Mouse (Mus musculus) CH12.LX (cell line): ENCODE results near the gene Arf6. TPM values are rescaled to one million over a fixed set of nuclear protein-coding genes. Genes with fewer than 3 reads are reported as not detected.
A peak's percentile ranks its signal among the peaks of the same experiment; 100 is the strongest.

Source experiments
- DNase-seq: peaks from one replicate; pipeline ENCODE4 v3.0.0-alpha.2; 2013; ENCODE audit errors: extremely low read depth
- H3K27ac ChIP-seq: 2 replicates; pipeline ENCODE4 v1.5.1; 2012; ENCODE audit warnings: low read depth, mild to moderate bottlenecking, control low read depth, moderate library complexity; ENCODE audit not compliant: insufficient read depth
- H3K27me3 ChIP-seq: replicated peaks from 2 replicates; pipeline ENCODE3; 2012; ENCODE audit warnings: inconsistent platforms
- H3K36me3 ChIP-seq, 2 experiments: replicated peaks in 1 of 2; 2 replicates each; pipeline versions ENCODE3 to v1.6.1; 2012; ENCODE audit warnings: inconsistent platforms in 1 of 2, low read length in 1 of 2, mild to moderate bottlenecking in 1 of 2, mixed read lengths in 1 of 2, moderate library complexity in 1 of 2; ENCODE audit not compliant: control insufficient read depth in 1 of 2, insufficient read depth in 1 of 2
- H3K4me1 ChIP-seq, 2 experiments: 2 replicates each; pipeline ENCODE4 v1.6.1; 2012; ENCODE audit warnings: inconsistent platforms in 1 of 2, moderate library complexity in 1 of 2; ENCODE audit not compliant: insufficient read depth in 2 of 2, control insufficient read depth in 1 of 2
- H3K4me2 ChIP-seq: 2 replicates; pipeline ENCODE4 v1.6.1; 2012; ENCODE audit warnings: low read depth, mild to moderate bottlenecking, control low read depth; ENCODE audit not compliant: poor library complexity, insufficient read depth, severe bottlenecking
- H3K4me3 ChIP-seq, 3 experiments: fragments of 150-350 bp in 1 of 3; sonication (generic) in 1 of 3; replicated peaks in 1 of 3; 2 replicates each; pipeline versions ENCODE3 to v1.5.1; 2011 to 2012; ENCODE audit warnings: low read depth in 2 of 3, low read length in 2 of 3, mild to moderate bottlenecking in 2 of 3, moderate library complexity in 2 of 3, control low read depth in 1 of 3, improper control_type of control experiment in 1 of 3, inconsistent platforms in 1 of 3, mixed read lengths in 1 of 3; ENCODE audit not compliant: poor library complexity in 1 of 3
- H3K79me2 ChIP-seq: replicated peaks from 2 replicates; pipeline ENCODE4 v1.6.1; 2012; ENCODE audit warnings: mild to moderate bottlenecking, moderate library complexity; ENCODE audit not compliant: control insufficient read depth, poor library complexity, insufficient read depth, severe bottlenecking; ENCODE audit errors: extremely low read depth
- H3K9ac ChIP-seq: 2 replicates; pipeline ENCODE4 v1.6.1; 2012; ENCODE audit warnings: low read depth, mild to moderate bottlenecking, control low read depth, moderate library complexity; ENCODE audit not compliant: insufficient read depth
- H3K9me3 ChIP-seq: replicated peaks from 2 replicates; pipeline ENCODE3; 2012; ENCODE audit warnings: low read length, inconsistent platforms, mixed read lengths
- BHLHE40 ChIP-seq: IDR thresholded peaks from 2 replicates; pipeline ENCODE4 v1.6.1; 2011; ENCODE audit warnings: mild to moderate bottlenecking, low read depth, low read length, improper control_type of control experiment
- CHD1 ChIP-seq: IDR thresholded peaks from 2 replicates; pipeline ENCODE4 v1.6.1; 2012; ENCODE audit warnings: low read depth, low read length, improper control_type of control experiment, inconsistent platforms
- CTCF ChIP-seq, 2 experiments: IDR thresholded peaks in 1 of 2; conservative IDR thresholded peaks in 1 of 2; 2 replicates each; pipeline ENCODE4 v1.5.1; 2011 to 2012; ENCODE audit warnings: low read depth in 2 of 2, low read length in 2 of 2, improper control_type of control experiment in 1 of 2, inconsistent platforms in 1 of 2, mild to moderate bottlenecking in 1 of 2, moderate library complexity in 1 of 2
- E2F4 ChIP-seq: IDR thresholded peaks from 2 replicates; pipeline ENCODE4 v1.6.1; 2011; ENCODE audit warnings: low read depth, low read length, improper control_type of control experiment; ENCODE audit not compliant: insufficient replicate concordance
- ELF1 ChIP-seq: IDR thresholded peaks from 2 replicates; pipeline ENCODE4 v1.6.1; 2014; ENCODE audit warnings: low read depth, mild to moderate bottlenecking, inconsistent platforms, low read length, improper control_type of control experiment
- GABPA ChIP-seq: IDR thresholded peaks from 2 replicates; pipeline ENCODE4 v1.6.1; 2012; ENCODE audit warnings: low read depth, low read length, improper control_type of control experiment, inconsistent platforms; ENCODE audit not compliant: insufficient replicate concordance
- IRF4 ChIP-seq: IDR thresholded peaks from 2 replicates; pipeline ENCODE4 v1.6.1; 2014; ENCODE audit warnings: low read depth, mild to moderate bottlenecking, inconsistent platforms, low read length, improper control_type of control experiment
- JUND ChIP-seq: conservative IDR thresholded peaks from 2 replicates; pipeline ENCODE4 v1.6.1; 2011; ENCODE audit warnings: low read depth, low read length, improper control_type of control experiment
- MAFK ChIP-seq: IDR thresholded peaks from 2 replicates; pipeline ENCODE4 v1.6.1; 2011; ENCODE audit warnings: low read length, improper control_type of control experiment; ENCODE audit not compliant: insufficient replicate concordance
- MAX ChIP-seq: IDR thresholded peaks from 2 replicates; pipeline ENCODE4 v1.6.1; 2011; ENCODE audit warnings: low read length, improper control_type of control experiment
- MAZ ChIP-seq: IDR thresholded peaks from 2 replicates; pipeline ENCODE4 v1.6.1; 2012; ENCODE audit warnings: low read depth, mild to moderate bottlenecking, inconsistent platforms, low read length, improper control_type of control experiment, moderate library complexity
- MEF2A ChIP-seq: IDR thresholded peaks from 2 replicates; pipeline ENCODE4 v1.6.1; 2014; ENCODE audit warnings: low read depth, mild to moderate bottlenecking, inconsistent platforms, low read length, improper control_type of control experiment, borderline replicate concordance
- MXI1 ChIP-seq: IDR thresholded peaks from 2 replicates; pipeline ENCODE4 v1.6.1; 2011; ENCODE audit warnings: mild to moderate bottlenecking, low read depth, low read length, improper control_type of control experiment
- MYC ChIP-seq: IDR thresholded peaks from 2 replicates; pipeline ENCODE4 v1.6.1; 2011; ENCODE audit warnings: low read depth, mild to moderate bottlenecking, improper control_type of control experiment, low read length
- NELFE ChIP-seq: IDR thresholded peaks from 2 replicates; pipeline ENCODE4 v1.6.1; 2011; ENCODE audit warnings: low read depth, low read length, improper control_type of control experiment
- PAX5 ChIP-seq: IDR thresholded peaks from 2 replicates; pipeline ENCODE4 v1.6.1; 2012; ENCODE audit warnings: low read length, inconsistent platforms, mixed read lengths
- POLR2A ChIP-seq: IDR thresholded peaks from 2 replicates; pipeline ENCODE4 v1.6.1; 2011; ENCODE audit warnings: low read depth, mild to moderate bottlenecking, improper control_type of control experiment, low read length
- POLR2AphosphoS2 ChIP-seq: IDR thresholded peaks from 2 replicates; pipeline ENCODE4 v1.6.1; 2011; ENCODE audit warnings: low read depth, low read length, improper control_type of control experiment
- RAD21 ChIP-seq: IDR thresholded peaks from 2 replicates; pipeline ENCODE4 v1.6.1; 2011; ENCODE audit warnings: low read depth, mild to moderate bottlenecking, low read length, improper control_type of control experiment, moderate library complexity
- SIN3A ChIP-seq: IDR thresholded peaks from 2 replicates; pipeline ENCODE4 v1.6.1; 2012; ENCODE audit warnings: low read length, improper control_type of control experiment, inconsistent platforms
- TBP ChIP-seq: conservative IDR thresholded peaks from 2 replicates; pipeline ENCODE4 v1.6.1; 2011; ENCODE audit warnings: low read depth, low read length, improper control_type of control experiment
- TCF12 ChIP-seq: IDR thresholded peaks from 2 replicates; pipeline ENCODE4 v1.6.1; 2014; ENCODE audit warnings: low read depth, mild to moderate bottlenecking, inconsistent platforms, low read length, improper control_type of control experiment
- USF1 ChIP-seq: IDR thresholded peaks from 2 replicates; pipeline ENCODE4 v1.6.1; 2014; ENCODE audit warnings: low read depth, mild to moderate bottlenecking, inconsistent platforms, low read length, improper control_type of control experiment
- ZC3H11A ChIP-seq: IDR thresholded peaks from 2 replicates; pipeline ENCODE4 v1.6.1; 2012; ENCODE audit warnings: low read depth, mild to moderate bottlenecking, inconsistent platforms, low read length, improper control_type of control experiment
- ZKSCAN1 ChIP-seq: IDR thresholded peaks from 2 replicates; pipeline ENCODE4 v1.6.1; 2012; ENCODE audit warnings: low read depth, inconsistent platforms, low read length, improper control_type of control experiment, borderline replicate concordance
- ZMIZ1 ChIP-seq: IDR thresholded peaks from 2 replicates; pipeline ENCODE4 v1.6.1; 2012; ENCODE audit warnings: low read depth, mild to moderate bottlenecking, inconsistent platforms, low read length, improper control_type of control experiment
- ZNF384 ChIP-seq: IDR thresholded peaks from 2 replicates; pipeline ENCODE4 v1.6.1; 2012; ENCODE audit warnings: low read depth, low read length, improper control_type of control experiment, inconsistent platforms
- dilution Hi-C: fragments of 300-500 bp; cut with MboI; formaldehyde crosslinking; loops from 2 replicates; pipeline ENCODE4 v1.14.3; 2020; ENCODE audit warnings: low sequenced_read_pairs; ENCODE audit not compliant: extremely low pct_unique_long_range_greater_than_20kb, extremely low pct_ligation_motif_present
- in situ Hi-C: fragments of 300-500 bp; cut with MboI; formaldehyde crosslinking; loops from 3 replicates; pipeline ENCODE4 v1.14.3; 2019; ENCODE audit warnings: low sequenced_read_pairs, low pct_ligation_motif_present, low pct_unique_long_range_greater_than_20kb, mixed read lengths
- polyA plus RNA-seq: library from polyadenylated mRNA; unstranded; fragments of >175 nt; gene quantifications from 2 replicates; pipeline ENCODE4 v1.2.1, GENCODE M21; 2012; ENCODE audit warnings: low read depth; ENCODE audit not compliant: insufficient read length
- total RNA-seq, 2 experiments: library from RNA; depleted of rRNA; stranded (reverse); fragments of 300-350 nt in 1 of 2; fragments of >200 nt in 1 of 2; gene quantifications; 2 replicates each; pipeline ENCODE4 v1.2.3; 2012 to 2014

Arf6 gene
- total and polyA plus RNA-seq, 3 experiments = 258 to 375 (median 312) TPM

DNA sequence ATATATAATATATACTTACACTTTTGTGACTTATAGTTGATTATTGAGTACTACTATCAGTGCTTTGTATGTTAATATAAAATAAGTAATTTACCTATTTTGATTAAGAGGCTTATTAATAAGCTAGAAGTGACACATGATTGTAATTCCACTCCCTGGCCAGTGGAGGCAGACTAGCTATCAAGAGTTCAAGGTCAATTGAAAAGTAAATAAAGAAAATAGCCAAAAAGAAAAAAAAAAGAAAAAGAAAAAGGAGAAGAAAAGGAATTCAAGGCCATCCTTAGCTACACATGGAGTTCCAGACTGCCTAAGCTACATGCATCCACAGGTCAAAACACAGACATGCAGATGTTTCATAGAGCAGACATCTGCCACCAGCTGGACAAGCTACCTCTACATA is 5.5 kb upstream of the Arf6 start:
- no peak for DNase-seq
- H3K4me1 ChIP-seq = peaks cover 0 to 41% of the 10 kb centered on the region in 2 experiments; a peak in 2 of 4 replicates
- dilution Hi-C loops = no loop called here
- H3K27ac ChIP-seq = no peak overlapping the region
- in situ Hi-C loops = no loop called here
- no peak overlapping the region for H3K4me3 ChIP-seq
- no peaks in the 10 kb centered on the region for H3K36me3 ChIP-seq
- H3K79me2 ChIP-seq = peaks cover 8% of the 10 kb centered on the region; the same call in 1 of the 2 replicates
- no peaks in the 10 kb centered on the region for H3K9me3 ChIP-seq
- no peak for TF ChIP-seq MAZ
- no peak; the same call in 1 of the 2 replicates for TF ChIP-seq RAD21
- TF ChIP-seq BHLHE40 = no peak
- no peak for TF ChIP-seq POLR2A
- no peak for TF ChIP-seq MXI1
- TF ChIP-seq ZNF384 = peak; percentile 37; the same call in 1 of the 2 replicates
- TF ChIP-seq NELFE = no peak
- no peak for TF ChIP-seq TCF12
- TF ChIP-seq ZMIZ1 = no peak
- TF ChIP-seq PAX5 = no peak
- peak in 1 of 2 experiments; percentile 58; a peak in 2 of 4 replicates for TF ChIP-seq CTCF (conservative IDR thresholded peaks at IDR 0.05 in 1 of 2, IDR thresholded peaks at IDR 0.05 in 1 of 2; ENCODE audit: low read depth in 2 of 2, low read length in 2 of 2)
- no peak for TF ChIP-seq USF1
- no peak for TF ChIP-seq TBP
- no peaks in the 10 kb centered on the region for H3K27me3 ChIP-seq
- H3K4me2 ChIP-seq = peak overlapping the region; percentile 27; the same call in 1 of the 2 replicates
- no peak overlapping the region for H3K9ac ChIP-seq

DNA sequence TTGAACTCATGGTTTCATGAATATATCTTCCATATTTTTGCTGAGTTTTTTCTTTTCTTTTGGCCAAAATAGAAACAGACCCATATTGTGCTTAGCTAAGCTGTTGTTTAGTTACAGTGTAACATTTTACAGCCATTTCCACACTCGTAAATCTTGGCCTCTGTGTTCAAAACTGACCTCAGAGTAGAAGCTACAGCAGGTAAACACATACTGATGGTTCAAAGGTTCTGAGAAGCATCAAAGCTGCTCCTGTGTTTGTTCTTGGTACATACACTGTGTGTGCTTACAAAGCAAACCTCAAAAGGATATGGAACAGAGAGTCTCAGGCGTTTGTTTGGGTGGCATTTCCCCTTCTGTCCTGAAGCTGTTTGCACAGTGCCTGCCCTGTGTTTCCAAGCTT is 4.4 kb upstream of the Arf6 start:
- Histone ChIP-seq H3K4me1 (peaks cover 0 to 40% of the 10 kb centered on the region in 2 experiments; a peak in 2 of 4 replicates), H3K9ac (no peak overlapping the region), H3K27me3 (no peaks in the 10 kb centered on the region), H3K4me3 (no peak overlapping the region), H3K79me2 (peaks cover 12% of the 10 kb centered on the region), H3K4me2 (no peak overlapping the region), H3K9me3 (no peaks in the 10 kb centered on the region), H3K27ac (no peak overlapping the region), H3K36me3 (peaks cover 0 to under 1% of the 10 kb centered on the region in 2 experiments)
- TF ChIP-seq JUND (no peak), E2F4 (no peak), ZC3H11A (no peak), TBP (no peak), MAFK (no peak), POLR2AphosphoS2 (no peak), MYC (no peak), POLR2A (no peak), TCF12 (no peak), ELF1 (no peak), CHD1 (no peak), IRF4 (no peak), MEF2A (no peak), MXI1 (no peak), GABPA (no peak), MAX (no peak), ZNF384 (no peak), RAD21 (no peak), SIN3A (no peak), ZKSCAN1 (no peak)
- in situ Hi-C loops (no loop called here), dilution Hi-C loops (no loop called here)
- no peak for DNase-seq
